Mouse (Mus musculus) frontal cortex, adult 2 months (tissue): ENCODE measurements at regions not wholly inside any gene's neighbourhood (a gene's known extent, or its start where the extent isn't known, plus 50 kb on each side); places are given as distances from the start of the nearest gene placed in this dataset.
"Not testable (repeated sequence)": the region's sequence is repeated elsewhere in the genome, so short reads cannot be mapped to it uniquely, and the experiment has no call there.

Source experiments
- DNase-seq, 2 experiments: peaks; one replicate each; pipeline ENCODE4 v3.0.0; 2022; ENCODE audit warnings: low spot score in 1 of 2; ENCODE audit errors: extremely low spot score in 1 of 2

DNA sequence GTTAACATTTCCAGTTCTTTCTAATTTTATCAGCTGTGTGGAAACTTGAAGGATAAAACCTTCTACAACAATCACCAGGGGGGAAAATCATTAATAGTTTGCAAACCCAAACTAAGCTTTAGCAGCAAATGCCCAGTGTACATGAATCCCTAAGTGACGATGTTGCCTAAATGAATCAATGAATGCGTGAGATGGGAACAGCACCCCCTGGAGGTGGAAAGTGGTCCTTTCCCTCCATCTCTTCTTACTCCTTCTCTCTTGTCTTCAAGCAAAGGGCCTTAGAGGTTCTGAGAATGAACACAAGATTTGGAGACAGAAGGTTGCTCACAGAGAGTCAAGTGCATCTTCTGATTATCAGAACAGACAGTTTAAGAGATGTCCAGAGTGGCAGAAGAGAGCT lies 129.1 kb upstream of the Daam1 start:
- peak; percentile 17 to 85 for DNase-seq

DNA sequence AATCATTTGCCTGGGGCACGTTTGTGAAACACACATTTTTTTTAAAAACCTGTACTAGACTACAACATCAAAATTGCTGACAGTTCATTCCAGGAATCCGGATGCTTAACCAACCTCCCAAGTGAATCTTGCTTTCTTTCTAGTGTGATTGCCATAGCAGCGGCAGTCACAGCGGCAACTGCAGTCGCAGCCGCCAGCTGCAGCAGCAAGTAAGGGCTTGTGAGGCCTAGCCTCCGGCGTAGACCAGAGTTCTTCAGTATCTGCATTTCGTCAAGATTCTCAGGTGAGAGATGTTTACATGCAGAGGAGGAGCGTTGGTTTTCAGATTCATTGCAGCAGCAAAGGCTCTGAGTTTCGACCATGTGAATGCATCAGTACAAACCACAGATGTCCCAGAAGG lies 128.7 kb upstream of the Daam1 start:
- no peak for DNase-seq

DNA sequence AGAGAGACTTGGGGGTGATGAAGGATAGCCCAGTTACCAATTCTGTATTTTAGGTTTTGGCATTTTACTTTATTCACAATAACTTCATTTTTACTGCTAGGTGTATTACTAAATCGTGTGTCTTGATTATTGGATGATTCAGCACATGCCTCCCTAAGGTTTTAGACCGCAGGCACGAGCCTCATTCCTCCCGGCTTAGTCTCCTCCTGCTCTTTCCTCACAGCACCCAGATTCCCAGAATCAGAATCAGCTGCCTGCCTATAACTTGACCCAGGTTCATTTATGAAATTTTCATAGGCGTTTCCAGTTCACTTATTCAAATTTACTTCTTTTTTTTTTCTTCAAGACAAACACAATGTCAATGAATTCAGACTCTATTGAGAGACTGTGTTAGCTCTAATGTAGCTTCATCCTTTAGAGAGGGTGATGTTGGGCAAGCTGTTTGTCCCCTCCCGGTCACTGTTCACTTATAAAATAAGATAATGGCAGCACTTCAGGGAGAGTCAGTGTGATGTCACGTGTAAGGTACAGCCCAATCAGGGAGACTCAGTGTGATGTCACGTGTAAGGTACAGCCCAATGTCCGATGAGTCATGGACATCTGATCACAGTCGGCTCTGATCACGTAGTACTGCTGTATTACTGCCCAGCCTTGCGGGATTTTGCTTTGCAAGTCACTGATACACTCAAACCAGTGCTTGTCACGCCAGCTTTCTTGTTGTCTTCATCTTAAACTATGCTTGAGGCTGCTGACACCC lies 127.6 kb upstream of the Daam1 start:
- no peak for DNase-seq

DNA sequence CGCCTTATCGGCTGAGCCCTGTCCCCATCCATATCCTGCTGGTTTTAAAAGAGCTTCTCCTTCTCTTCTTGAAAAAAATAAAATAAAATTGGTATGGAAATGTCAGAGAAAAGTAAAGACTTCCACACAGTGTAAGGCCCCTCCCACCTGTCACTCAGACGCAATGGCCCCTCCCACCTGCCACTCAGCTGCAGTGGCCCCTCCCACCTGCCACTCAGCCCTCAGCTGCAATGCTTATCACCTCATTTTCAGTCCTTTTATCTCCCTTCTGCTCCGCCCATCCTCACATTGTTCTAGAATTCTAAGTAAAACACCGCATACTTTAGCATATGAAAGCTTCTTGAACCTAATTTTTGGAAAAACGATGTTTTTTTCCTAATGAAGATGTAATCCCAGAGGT lies 126.4 kb upstream of the Daam1 start:
- DNase-seq: no peak

DNA sequence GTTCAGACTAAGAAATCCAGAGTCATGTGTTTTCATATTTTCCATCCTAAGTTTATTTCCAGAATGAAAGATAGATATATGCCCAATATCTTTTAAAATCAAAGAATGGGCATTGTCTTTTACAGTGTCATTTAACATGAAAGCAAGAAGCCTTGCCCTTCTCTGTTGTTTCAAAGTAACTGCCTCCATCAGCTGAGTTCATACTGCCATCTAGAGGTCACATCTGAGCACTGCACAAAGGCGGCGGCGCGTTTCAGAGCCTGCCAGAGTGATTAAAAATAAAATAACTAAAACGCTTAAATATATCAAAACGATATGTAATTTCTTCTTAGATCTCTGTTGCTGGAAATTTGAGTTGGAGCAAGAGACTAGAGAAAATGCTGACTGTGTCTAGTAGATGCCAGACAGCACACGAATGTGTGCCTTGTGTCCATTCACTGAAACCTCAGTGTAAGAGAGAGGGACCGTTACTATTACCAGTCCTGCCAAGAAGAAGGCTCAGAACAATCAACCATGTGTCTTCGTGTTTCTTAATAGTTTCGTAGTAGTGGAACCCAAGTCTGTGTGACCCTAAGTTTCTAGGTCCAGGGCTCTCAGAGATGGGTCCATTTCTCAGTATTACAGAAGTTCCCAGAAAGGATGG lies 123.0 kb upstream of the Daam1 start:
- peak; percentile 13 to 87 for DNase-seq

DNA sequence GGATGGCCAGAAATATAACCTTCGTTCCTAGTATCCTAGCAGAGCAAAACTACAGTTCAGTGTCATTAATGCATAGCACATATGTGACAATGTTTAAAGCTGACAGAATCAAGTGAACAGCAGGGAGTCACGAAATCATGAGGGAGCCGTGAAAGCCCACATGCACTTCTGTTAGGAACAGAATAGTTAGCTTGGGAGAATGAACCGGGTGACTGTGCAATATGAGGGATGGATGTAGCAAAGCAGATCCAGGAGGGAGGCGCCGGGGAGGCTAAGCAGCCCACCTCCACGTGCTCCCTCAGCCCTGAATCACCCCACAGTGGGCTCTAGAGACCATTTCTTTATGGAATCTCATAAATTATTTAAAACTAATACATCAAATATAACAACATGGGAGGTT lies 116.3 kb upstream of the Daam1 start:
- DNase-seq: peak; percentile 23 to 66

DNA sequence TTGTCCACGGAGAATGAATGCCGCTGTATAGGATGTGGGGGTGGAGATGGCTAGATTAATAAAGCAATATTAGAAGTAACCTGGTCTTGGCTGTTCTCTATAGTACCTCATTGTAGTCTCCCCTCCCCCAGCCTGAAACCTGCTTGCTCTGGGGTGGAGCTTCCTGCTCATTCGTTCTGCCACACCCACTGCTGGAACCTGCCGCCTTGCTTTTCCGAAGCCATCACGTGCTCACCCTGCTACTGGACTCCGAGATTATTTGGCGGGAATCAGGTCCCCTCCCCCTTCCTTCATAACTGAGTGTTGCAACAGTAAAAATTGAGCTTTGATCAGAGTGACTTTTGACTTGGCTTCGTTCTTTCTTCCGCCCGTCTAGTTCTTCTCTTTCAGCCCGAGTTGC lies 112.5 kb upstream of the Daam1 start:
- DNase-seq: not testable (repeated sequence)

DNA sequence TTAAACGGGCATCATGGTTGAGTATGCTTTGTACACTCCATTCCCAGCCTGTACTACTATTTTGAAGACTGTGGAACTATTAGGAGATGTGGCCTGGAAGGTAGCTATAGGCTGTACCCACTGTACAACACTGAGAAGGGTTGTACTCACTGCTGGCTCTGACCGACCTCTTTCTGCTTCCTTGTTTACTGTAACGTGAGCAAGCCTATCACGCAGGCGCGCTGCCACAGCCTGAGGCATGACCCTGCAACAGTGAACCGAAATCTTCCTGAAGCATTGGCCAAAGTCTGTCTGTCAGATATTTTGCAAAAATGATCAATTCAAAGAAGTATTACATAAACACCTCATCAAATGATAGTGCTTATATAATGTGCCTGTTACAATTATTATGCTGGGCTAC lies 112.0 kb upstream of the Daam1 start:
- no peak for DNase-seq

DNA sequence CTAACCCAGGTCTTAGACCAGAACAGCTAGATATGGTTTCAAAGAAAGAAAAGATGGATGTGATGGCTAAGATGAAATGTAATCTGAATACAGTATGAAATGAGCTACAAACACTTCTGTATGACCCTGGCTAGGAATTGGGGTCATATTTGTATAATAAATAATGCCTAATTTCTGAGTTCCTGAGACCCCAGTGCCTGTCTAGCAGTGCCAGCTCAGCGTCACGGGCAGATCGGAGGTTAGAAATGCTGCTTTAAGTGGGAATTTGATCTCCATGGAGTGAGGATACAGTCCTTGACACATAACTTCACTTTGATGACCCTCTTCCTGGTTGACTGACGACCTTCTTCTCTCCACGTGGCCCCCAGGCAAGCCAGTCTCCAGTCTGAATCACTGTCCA lies 105.7 kb upstream of the Daam1 start:
- DNase-seq: no peak

DNA sequence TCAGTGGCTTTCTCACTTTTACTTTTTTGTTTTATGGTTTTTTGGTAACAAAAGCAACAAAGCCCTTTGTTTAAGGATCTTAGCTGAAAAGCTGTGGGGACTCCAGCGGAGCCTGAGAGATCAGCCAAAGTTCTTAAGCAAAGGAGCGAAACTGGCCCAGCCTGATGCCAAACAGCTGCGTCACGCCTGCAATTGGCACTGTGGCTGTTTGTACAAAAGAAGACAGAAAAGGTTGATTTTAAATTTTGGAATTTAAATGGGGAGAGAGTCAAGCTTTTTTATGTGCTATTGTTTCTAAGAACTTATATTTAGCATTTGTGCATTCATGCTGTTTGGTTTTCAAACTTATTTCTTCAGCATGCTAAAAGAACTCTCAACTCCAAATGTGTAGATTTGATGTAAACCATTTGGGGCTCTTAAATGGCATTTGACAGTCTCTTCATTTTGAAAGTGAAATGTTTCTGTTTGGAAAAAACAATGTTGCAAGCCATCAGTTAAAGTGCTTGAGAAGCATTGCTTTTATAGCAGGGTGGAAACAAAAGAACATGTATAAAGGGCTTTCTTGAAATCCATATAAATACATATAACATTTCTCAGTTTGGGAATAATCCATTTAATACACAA lies 105.1 kb upstream of the Daam1 start:
- DNase-seq: no peak

DNA sequence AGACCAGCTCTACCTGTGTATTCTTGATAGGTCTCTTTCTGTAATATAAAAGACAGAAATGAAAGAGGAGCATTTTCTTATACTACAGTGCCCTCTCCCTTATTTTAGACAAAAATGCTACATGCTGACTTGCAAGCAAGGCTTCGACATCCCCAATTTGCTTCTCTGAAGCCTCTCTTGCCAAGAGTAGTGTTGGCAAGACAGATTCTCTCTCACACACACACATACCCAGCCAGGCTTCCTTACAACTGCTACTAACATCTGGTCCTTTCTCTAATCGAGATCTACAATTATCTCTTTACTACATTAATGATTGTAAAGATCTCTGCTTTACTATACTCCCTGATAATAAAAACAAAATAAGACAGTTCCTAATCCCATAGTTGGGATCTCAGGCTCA lies 87.5 kb upstream of the Daam1 start:
- no peak for DNase-seq

DNA sequence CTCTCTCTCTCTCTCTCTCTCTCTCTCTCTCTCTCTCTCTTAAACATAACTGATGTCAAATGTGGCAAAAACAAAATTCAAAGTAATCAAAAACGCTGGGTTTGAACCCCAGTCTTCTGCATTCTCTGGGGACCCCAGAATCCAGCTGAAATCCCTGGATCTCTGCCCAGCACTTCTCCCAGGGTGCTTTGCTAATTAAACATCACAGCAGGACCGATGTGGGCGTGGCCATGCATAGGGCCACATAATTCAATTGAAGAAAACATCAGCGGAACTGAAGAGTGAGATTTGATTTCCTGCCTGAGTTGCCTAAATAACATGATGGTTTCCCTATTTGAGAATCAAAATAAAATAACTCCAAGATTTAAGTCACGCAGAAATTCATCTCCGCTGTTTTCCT lies 84.9 kb upstream of the Daam1 start:
- no peak for DNase-seq

DNA sequence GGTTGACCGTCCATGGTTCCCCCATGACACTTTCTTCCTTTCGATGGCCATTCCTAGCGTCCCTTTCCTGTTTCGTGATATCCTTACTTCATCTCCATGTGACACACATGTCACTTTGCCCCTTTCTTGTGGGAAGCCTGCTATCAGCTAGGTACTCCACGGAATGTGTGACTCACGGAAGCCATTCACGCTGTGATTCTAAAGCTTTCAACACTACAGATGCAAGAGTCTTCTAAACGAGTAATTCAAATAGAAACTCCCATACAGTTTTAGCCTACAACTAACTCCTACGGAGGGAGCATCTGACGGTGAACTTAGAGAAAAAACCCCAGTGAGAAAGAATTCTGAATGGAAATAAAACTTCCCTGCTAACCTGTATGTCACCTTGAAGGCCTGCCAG lies 83.5 kb upstream of the Daam1 start:
- DNase-seq: peak in 1 of 2 experiments; percentile 36

DNA sequence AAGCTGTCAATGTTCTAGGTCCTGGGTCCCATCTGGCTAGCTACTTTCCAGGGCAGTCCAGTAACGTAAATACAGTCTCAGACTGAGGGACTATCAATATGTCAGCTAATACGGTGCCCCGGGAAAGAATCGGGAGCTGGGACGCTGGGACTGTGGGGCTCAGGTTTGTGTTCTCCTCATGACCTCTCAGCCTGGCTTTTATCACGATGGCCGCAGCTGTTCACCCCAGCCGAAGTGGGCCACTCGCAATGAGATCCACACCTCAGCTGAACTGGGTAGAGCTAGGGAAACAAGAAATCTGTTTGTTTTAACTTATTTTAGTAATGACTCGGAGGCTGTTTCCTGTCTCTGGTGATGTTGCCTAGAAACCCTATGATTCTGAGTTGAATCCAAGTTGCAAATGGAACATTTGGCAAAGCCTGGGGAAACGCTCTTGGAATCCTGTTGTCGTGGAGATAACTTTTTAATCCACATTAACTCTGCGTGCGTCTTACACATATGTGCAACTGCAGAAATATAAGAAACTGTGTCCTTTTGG lies 83.0 kb upstream of the Daam1 start:
- peak; percentile 49 to 81 for DNase-seq

DNA sequence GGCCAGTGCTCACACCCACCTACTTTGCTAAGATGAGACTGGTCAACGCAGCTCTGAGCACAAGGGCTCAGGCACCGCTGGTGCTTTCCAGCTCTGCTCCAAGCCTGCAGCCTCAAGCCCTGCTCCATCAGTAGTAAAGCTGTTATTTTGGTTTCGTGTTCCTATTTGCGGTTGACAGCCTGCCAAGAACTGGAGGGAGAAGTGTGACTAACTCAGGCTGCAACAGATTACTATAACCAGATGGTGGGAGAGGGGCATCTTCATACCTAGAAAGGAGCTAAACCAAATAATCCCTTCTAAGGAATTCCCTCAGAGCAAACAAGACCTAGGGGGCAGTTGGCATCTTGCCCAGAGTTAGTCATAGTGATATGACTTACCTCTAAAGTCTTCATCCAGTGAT lies 82.1 kb upstream of the Daam1 start:
- DNase-seq: peak; percentile 63 to 88

DNA sequence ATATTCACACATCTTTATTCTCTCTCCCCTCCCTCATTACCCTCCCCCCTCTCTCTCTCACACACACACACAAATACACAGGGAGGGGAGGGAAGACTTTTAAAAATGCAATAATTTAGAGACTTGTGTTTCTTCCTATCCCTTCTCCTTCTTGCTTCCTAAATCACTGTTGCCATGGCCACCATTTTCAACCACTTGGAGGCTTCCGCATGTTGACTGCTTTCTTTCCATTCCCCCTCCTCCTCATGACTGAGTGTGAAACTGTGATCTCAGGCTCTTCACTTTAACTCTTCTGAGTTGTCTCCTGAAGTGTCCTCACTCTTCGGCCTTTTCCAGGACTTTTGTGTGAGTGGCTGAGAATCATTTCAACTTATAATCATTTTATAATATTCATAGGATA lies 81.2 kb upstream of the Daam1 start:
- DNase-seq: peak; percentile 14 to 50

DNA sequence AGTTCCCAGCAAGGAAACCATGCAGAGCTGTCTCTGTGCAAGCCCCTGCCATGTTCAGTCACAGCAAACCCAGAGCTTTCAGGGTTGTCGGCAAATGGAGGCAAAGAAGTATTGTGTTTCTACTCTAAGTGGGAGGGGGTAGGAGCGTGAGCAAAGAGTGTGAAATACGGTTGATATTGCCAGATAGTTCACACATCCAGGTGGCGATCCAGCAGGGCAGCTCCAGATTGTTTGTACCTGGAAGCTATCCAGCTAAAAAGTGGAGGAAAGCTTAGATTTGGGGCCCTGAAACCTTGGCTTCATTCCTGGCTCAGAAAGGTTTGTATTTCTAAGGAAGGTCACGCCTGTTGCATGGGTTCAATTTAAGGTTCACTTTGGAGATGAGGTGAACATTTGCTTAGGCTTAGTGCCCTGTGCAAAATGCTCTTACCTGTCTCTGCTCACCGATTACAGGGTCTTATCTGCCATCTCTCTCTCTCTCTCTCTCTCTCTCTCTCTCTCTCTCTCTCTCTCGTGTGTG lies 78.1 kb upstream of the Daam1 start:
- DNase-seq: no peak

DNA sequence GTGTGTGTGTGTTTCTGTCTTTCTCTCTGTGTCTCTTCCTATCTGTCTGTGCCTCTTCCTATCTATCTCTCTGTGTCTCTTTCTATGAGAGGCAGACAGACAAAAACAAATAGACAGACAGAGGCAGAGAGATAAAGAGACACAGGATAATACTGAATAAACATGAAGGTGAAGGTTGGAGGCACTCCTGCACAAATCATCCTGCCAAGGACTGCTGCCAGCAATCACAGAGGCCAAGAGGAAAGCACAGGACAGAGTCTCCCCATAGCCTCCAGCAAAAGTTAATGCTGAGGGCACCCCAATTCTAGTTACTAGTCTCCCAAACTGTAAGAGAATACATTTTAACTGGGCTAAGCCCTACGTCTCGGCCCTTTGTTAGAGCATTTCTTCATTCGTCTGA lies 77.6 kb upstream of the Daam1 start:
- no peak for DNase-seq

DNA sequence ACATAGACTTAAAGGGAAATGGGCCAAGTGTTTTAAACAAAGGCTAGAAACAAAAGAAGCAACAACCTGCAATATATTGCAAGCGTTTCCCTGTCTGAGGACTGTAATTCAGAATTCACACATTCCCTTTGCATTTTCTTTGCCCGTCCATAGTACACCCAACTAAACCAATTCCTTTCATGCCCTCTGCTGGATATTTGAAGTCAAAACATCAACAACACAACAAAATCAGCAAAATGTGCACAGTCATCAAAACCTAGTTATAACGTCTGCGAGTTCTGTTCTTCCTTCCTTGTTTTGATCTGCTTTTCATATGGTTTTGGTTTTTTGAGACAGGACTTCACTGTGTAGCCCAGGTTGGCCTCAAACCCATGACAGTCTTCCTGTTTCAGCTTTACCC lies 67.7 kb upstream of the Daam1 start:
- DNase-seq: peak in 1 of 2 experiments; percentile 38

DNA sequence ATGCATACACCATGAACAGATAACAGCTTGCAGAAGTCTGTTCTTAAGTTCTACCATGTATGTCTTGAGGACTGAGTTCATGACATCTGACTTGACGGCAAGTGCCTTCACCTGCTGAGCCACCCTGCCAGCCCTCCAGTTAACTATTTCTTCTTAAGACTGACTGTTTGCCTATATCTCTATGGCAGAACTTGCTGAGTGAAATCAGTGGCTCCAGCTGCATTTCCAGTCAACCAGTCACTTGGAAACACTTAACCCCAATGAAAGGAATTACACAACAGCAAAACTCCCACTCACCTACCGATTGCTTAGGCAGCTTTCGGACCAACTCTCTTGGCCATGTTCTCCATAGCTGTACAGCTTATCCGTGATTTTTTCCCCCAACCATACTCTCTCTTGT lies 64.8 kb upstream of the Daam1 start:
- DNase-seq: no peak

DNA sequence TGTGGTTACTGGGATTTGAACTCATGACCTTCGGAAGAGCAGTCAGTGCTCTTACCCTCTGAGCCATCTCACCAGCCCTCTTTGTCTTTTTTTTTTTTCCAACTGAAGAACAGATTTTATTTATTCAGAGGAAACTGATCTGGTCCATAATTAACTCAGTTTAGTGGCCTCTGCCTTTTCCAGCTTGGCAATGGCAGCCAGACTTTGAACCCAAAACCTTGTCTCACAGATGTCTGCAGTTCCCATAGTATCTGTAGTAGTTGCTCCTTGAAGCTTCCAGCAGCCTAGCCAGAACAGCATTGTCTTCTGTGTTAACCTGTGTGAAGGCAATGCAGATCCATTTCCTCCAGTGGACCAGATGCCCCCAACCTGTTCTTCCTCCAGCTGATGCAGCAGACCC lies 64.2 kb upstream of the Daam1 start:
- no peak for DNase-seq

DNA sequence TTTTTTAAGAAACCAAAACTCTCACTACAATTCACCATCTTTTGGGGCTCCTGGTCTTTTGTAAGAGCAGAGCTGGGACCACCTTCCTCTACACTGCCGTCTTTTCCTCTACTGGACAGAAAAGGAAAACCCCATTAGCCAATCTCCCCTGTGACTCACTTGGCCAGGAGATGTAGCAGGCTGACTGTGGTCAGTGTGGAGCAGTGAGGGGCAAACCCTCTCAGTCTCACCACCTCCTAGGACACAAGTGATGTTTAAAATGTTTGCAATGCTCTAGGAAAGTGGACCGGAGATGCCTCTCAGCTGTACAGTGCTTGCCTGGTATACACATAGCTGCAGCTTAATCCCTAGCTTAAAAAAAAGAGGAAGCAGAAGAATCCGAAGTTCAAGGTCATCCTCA lies 63.0 kb upstream of the Daam1 start:
- no peak for DNase-seq
